Mouse (Mus musculus): ENCODE measurements around the gene Glis3.

Glis3 gene

DNA sequence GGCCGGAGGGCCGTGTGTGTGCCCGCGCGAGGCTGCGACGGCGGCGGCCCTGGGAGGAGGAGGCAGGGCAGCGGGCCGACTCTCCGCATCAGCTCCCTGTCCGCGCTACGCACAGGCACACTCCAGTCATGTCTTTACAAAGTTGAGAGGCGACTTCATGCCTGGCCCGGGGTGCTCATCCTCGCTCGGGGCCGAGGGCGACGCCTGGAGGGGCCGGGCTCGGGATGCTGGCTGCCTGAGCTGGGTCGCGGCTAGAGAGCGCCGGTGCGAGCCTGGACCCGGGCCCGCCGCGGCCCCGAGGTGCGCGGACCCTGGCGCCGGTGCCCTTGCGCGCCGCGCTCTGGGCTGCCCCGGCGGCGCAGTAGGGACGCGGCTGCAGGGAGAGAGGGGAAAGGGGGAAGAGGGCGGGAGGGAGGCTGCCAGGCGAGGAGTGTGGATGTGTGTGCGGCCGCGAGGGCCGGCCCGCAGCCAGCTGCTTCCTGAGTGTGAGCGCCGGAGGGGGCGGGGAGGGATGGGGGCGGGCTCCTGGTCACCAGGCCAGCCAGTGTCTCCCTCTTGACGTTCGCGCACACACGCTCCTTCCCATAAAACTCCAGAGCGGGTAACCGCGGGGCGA is at the start of gene Glis3:
TSS of gene Glis3 (minus strand) at position 302 of the 616 bp plus-strand sequence.
- in situ Hi-C loops (cut with MboI, MseI): loop anchor here (10.0 kb wide), 1 partner anchor 685 kb away; no protein-coding TSS in a partner anchor

DNA sequence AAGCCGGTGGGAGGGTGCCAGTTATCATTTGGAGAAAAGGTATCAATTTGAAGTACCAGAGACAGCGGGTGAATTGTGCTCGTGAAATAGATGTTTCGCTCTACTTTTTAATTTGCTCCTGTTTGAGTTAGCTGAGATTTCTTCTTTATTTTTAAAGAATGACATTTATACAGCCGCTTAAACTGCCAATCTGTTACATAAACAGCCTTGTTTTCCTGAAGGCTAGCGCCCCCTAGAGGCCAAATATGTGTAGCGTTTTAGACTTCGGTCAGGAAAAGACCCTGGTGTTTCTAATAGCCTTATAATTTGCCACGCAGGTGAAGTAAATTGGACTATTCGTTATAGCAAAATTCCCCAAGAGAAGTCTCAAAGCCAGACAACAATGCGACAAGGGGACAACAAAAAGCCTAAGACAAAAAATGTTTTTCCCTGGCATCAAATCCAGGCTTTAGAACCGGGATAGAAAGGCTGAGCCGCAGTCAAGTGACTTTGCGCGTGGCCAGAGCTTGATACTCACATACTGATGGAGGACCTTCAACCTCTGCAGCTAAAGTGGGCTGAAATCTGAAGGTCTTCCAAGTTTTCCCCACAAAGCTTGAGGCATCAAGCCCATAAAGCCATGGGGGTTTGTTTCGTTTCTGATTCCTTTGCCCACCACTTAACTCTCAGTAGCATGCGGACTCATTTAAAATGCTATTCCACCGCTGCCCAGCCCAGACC is 46.4 kb upstream of the Glis3 start:
- in situ Hi-C loops (cut with MboI, MseI): loop anchor here (25.0 kb wide), 1 partner anchor 564 kb away; no protein-coding TSS in a partner anchor

DNA sequence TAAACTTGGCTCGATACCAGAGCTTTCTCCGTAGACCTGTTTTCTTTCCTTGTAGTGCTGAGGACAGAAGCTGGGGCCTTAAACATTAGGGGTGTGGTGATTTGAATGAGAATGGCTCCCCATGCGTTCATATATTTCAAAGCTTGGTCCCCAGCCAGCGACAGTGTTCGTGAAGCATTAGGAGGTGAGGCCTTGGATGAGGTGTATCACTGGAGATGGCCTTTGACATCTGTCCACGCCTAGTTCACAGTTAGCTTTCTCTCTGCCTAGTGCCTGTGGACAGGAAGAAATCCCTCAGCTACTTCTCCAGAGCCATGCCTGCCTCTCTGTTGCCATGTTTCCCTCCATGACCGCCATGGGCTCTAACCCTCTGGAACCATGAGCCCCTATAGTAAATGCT is 44.8 kb upstream of the Glis3 start:
- in situ Hi-C loops (cut with MboI, MseI): loop anchor here (25.0 kb wide), 1 partner anchor 562 kb away; no protein-coding TSS in a partner anchor

DNA sequence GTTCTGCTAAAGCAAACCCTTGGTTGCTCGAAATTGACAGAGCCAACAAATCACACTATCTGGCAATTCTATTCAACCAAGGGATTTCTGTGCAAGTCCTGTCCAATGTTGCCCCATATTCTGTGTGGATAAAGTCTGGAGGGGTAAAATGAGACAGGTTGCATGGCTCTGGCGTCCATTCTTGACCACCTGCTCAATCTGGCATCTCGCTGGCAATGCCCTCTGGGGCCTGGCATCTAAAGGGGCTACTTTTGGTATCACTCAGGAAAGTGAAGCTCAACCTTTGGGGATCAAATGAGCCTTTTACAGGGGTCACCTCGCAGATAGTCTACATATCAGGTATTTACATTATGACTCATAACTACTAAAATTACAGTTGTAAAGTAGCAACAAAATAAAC is 42.7 kb upstream of the Glis3 start:
- in situ Hi-C loops (cut with MboI, MseI): no loop called here

DNA sequence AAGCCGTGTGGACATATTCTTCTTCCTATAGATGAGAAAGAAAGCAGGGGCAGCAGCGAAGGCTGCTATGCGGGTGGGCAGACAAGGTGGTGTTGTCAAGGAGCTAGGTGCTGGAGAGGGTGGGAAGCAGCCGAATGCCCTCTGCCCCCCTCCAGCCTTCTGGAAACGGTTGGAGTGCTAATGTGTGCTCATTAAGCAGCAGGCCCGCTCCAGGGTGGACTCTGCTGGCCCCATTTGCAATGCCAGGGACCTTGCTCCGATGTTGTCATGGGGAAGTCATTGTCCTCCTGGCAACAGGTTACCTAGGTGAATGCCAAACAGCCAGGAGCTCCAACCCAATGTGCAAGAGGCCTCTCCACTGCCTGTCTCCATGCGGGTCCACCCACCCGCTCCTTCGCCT is 42.0 kb upstream of the Glis3 start:
- in situ Hi-C loops (cut with MboI, MseI): no loop called here

DNA sequence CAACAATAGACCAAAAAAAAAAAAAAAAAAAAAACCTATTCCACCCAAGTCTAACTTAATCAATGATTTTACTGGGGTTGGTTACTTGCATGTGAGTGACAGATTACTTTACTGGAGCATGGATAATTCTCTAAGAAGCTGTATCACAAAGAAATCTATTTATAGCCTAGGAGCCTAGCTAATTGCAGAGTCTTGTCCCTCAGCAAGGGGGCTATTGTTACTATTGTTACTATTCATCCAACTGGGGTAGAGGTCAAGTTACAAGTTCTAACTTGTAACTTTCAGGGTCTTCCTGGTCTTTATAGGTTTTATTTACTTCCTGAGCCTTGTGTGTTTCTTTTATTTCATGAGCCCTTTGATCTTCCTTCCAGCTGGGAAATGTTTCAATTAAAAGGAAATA is 40.1 kb upstream of the Glis3 start:
- in situ Hi-C loops (cut with MboI, MseI): no loop called here

DNA sequence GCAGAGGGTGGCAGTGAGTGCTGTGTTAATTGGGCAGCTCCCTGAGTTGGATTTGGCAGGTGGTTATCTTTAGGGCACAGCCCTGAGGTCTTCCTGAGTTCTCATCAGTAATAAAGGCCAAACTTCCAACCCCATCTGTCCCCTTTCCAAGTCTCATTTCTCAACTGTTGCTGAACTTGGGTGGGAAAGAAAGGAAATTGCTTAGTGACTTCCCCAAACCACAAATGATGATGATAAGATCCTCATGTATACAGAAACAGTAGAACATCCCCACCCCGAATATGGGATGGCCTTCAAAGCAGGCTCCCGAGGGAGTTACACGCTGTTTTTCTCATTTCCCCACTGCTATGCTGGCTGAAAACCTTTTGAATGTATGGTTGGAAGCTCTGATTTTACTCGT is 34.8 kb upstream of the Glis3 start:
- in situ Hi-C loops (cut with MboI, MseI): no loop called here

DNA sequence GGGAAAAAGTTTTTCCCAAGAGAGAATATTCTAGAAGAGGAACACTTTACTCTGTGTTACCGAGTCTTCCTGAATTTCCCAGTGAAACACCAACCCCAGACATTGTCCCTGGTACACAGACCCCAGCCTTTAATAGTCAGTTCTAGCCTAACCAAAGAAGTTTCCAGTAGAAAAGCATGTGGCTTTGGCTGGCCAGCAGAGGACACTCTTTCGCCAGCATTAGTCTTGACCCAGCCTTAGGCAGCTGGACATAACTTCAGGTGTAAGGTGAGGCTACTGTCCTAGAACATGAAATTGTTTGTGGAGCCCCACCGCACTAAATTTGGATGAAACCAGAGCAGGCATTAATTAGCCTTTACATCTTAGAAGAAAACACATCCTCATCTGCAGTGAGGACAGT is 17.8 kb upstream of the Glis3 start:
- in situ Hi-C loops (cut with MboI, MseI): no loop called here

DNA sequence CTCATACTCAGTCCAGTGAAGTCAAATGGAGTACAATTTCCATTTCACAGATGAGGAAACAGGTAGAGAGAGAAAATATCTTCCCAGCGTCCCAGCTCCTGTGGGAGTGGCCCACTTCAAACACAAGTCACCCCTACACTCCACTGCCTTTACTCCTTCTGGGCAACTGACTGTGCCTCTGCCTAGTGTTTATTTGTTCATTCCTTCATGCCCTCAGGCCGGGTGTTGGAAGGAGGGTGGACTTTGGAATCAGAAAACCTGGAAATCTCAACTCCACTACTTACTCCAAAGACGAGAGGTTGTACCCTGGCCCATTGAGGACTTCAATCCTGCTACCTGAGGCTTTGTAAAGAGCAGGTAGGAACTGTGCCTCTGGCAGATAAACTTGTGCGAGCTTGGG is 6.5 kb upstream of the Glis3 start:
- in situ Hi-C loops (cut with MboI, MseI): no loop called here

DNA sequence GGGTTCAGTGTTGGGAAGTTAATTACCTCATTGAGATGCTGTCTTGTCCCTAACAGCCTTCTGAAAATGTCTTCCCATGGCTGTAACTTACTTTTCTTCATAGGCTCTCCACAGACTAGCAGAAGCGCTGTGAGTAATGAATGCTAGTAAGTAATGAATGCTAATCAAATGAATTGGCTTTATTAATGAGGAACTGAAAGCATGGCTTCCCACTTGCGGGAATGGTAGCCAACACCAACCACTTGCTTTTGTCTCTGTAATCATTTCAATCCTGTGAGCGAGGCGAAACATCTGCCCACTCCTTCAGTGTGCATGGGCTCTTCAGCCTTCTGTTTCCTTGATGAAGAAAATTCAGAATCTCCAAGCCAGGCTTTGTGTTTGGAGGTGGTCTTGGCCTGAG is 5.6 kb upstream of the Glis3 start:
- in situ Hi-C loops (cut with MboI, MseI): no loop called here

DNA sequence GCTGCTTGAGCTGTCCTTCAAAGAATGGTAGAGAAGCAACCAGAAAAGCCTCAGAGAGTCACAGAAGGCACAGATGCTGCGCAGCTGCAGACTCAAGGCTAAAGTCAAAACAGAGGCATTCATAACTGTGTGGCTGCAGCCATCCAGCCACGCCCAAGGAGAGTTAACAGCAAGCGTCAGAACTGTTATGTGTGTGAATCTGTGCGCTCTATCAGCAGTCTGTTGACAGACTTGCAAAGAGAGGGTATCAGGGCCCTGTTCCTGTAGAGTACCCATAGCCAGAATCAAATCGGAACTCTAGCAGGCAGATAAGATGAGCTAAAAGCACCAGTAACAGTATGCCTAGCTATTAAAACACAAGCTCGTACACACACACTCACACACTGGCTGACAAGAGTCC is 4.5 kb upstream of the Glis3 start:
- in situ Hi-C loops (cut with MboI, MseI): no loop called here

DNA sequence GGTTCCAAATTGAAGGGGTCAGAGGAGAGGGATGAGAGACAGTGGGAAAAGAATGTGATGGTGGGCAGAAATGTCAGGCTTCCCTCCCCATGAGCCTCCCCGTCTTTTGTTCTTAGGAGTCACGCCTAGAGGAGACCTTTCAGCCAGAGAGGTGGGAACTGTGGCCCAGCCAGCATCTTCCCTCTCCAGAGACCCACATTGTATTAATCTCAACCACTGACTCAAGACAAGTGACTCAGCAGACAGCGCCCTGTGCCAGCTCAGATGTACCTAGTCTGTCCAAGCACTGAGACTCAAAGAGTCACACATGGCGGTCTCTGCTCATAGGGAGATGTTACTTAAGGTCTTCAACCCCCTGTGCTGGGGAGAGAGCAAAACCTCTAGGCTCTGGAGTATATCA is 3.5 kb upstream of the Glis3 start:
- in situ Hi-C loops (cut with MboI, MseI): no loop called here

DNA sequence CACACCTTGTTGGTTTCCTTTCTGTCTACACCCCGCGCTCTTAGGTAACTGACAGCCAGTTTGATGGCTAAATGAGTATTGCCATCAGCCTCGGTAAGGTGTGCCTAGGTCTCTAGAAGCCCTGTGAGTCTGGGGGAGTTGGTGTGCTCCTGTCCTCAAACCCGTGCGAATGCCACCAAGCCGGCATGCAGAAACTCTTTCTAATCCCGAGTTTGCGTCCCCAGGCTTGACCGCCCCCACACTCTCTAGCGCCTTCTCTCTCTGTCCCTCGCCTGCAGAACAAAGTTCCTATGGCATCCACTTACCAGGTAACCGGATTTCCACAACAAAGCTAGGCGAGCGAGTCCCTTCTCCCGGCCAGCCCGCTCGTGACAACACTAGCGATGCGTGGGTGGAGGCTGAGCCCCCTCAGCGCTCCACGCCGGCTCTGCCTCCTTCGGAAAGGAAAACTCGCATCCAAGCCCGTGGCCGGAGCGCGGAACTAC is 544 bp downstream of the Glis3 start:
- in situ Hi-C loops (cut with MboI, MseI): loop anchor here (10.0 kb wide), 1 partner anchor 685 kb away; no protein-coding TSS in a partner anchor

DNA sequence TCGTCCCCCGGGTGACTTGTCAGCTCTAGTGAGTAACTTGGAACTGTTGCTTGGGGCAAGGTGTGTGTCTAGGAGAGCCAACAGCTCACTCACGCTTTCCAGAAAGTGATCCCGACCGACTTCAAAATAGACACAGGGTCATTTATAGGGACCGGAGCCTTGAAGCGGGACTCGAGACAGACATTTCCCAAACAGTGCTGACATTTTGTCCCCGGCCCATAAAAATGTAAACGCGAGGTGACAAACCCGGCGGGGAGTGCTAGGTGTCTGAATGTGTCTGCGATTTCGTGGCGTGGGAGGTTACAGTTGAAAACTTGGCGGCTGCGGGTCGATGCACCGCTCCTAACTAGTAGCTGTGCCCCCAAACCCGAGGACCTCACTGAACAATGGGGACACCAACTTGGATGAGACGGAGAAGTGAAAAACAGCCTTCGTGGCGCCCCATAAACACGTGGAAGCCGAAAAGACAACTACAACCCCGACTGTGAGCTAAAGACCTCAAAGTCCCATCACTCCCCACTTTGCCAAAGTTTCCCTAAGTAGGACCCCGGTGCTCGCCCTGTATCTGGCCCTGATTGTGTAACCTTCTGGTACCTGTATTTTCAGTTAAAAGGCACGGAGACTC is 1.1 kb downstream of the Glis3 start:
- in situ Hi-C loops (cut with MboI, MseI): loop anchor here (10.0 kb wide), 1 partner anchor 684 kb away; no protein-coding TSS in a partner anchor

DNA sequence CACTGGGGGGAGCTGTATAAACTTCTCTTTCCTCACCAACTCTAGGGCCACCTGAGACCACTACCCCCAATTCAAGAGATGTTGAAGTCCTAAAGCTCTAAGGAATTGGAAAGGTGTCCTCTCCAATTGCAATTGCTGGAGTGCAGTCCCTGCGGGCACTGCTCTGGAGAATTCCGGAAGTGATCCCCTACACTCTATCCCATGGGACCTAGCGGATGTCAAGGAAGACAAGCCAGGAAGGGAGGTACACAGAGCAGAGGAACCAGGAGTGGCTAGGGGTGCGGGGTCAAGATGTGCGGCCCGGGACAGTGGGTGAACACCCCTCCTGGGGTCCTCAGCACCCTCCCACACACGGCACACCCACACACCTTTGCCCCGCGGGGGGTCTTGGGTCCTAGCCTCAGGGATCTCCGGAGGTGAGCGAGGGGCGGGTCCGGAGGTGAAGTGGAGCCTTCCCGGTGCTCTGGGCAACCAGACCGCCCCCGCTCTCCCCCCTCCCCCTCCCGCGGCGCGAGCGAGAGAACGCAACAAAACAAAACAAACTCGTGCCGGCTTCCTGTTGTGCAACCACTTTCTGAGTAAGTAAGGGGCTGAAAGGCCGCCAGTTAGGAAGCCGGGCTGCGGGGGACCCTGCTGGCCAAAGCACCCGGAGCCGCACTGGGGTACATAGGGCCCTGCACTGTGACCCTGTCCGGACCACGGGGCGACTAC is 2.0 kb downstream of the Glis3 start:
- in situ Hi-C loops (cut with MboI, MseI): loop anchor here (10.0 kb wide), 1 partner anchor 683 kb away; no protein-coding TSS in a partner anchor

DNA sequence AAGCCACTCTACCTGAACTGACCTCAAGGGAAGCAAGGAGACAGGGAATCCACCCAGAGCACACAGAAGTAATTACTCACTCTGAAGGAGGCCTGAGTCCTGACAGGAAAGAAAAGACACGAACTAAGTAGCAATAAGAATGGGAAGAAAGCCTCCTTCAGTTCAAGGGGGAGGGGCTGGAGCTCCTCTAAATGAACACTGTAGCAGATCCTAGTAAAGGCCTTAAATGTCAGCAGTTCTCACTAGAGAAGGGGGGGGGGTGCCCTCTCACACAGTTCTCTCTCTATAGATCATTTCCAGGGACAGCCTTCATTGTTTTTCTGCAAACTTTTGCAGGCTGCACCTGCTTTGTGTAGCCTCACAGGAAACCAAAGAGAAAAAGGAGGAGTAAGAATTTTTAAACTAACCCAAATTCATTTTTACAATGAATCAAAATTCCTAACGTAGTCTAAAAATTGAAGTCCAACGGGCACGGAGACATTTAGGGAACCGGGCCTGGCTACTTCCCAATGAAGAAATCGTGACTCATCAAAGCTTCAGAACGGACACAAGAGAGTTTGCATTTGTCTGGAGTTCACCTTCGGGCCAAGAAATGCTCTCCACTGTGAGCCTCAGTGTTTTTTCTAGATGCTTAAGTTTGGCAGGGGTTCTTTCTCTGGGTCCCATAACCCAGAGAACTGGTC is 2.7 kb downstream of the Glis3 start:
- in situ Hi-C loops (cut with MboI, MseI): loop anchor here (10.0 kb wide), 1 partner anchor 682 kb away; no protein-coding TSS in a partner anchor

DNA sequence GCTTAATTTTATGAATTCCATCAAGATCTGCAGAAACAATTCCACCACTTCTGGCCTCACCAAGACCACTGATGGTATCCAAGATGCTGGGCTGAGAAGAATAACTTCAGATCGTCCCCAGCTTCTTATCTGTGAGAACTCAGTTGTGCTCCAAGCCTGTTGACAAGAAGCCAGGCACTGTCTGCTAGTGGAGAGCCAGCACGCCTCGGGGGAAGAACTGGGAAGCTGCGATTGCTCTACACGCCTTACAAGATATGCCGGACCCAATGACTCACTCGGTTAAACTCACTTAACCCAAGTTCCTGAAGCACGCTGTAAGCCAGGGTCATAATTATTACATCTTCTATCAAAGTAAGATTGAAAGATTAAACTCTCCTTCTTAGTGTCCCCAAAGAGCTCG is 16.1 kb downstream of the Glis3 start:
- in situ Hi-C loops (cut with MboI, MseI): no loop called here

DNA sequence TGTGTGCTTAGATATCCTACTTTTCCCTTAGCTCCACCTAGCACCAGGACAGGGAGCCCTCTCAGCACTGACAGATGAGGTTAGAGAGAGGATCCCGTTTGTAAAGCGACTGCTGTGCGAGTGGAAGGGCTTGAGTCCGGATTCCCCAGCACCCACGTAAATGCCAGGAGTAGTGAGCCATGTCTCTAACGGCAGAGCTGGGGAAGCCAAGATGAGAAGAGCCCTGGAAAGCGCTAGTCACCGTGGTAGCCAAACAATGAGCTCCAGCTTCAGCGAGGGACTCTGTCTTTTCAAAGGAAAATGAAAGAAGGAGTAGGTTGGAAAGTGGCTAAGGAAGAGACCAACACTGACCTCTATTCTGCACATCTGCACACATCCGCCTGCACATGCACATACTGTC is 16.7 kb downstream of the Glis3 start:
- in situ Hi-C loops (cut with MboI, MseI): no loop called here

DNA sequence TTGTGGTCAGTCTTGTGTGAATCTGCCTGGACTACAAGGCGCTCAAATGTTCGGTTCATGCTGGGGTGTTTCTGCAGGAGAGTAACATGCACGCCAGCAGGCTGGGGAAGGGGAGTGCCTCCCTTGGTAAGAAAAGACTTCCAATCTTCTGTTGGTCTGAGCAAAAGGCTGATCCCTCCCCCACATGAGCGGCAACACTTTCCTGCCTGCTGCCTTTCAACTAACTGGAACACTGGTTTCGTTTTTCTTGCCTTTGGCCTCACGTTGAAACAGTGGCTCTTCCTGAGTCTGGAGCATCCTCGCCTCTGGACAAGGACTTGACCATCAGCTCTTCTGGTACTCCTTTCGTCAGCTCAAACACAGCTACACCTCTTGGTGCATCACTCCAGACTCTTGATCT is 17.4 kb downstream of the Glis3 start:
- in situ Hi-C loops (cut with MboI, MseI): no loop called here

DNA sequence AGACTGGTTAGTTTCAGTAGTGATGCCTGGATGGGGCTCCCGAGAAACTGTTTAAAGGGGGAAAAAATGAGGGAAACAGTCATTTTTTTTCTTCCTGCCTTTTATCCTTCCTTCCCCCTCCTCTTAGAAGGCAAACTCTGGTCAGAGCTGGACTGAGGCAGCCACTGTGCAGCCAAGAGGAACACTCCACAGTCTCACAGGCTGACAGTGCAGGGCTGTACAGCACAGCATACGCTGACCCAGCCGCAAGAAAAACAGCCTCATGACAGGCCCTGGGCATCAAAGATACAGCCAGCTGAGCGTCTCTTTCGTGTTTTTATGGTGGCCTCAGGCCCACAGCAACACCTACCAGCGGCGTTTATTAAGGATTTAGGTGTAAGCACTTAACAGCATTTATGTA is 19.0 kb downstream of the Glis3 start:
- in situ Hi-C loops (cut with MboI, MseI): no loop called here

DNA sequence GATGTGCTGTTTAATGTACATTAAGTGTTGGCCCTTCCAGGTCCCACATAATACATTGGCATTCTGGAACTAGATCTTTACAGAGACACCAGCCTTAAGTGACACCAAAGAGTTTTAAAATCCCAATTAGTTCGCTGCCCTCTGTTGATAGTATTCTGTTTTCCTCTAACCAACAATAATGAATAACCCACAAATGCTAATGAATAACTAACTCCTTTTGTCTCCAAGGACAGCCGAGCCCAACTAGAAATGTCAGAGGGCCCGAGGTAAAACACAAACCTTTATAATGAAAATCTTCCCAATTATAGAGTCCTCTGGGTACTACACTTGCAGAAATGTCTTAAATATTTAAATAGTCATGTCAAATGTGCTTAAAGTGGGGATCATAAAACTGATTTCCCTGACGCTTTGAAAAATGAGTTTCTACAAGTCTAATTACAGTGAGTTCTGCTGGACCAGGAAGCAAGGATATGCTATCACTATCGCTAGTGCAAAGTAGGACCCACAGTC is 22.1 kb downstream of the Glis3 start:
- in situ Hi-C loops (cut with MboI, MseI): no loop called here

All from regulatory T cell (primary cell).